Mouse (Mus musculus) kidney, adult 18-20 months (tissue): ENCODE measurements around the gene Tgif2.
"Not testable (repeated sequence)": the region's sequence is repeated elsewhere in the genome, so short reads cannot be mapped to it uniquely, and the experiment has no call there.

Experiments
- DNase-seq: peaks from one replicate; pipeline ENCODE4 v3.0.0; 2021

Gene Tgif2

DNA sequence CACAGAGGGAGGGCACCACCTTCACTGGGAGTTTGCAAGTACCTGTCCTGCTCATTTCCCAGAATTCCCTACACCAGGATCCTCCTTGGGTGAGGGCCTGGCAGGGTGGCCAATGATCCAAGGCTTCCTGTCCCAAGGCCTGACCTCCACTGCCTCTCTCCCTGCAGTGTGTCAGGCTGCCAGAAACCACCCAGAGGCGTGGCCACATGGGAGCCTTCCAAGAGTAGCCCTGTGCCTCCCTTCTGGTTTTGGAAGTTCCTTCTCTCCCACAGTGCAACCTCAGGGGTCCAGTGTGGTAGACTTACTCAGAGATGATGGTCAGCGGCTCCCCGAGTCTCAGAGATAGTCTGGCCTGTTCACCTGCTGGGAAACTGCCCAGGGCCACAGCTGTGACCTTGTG is 39.7 kb downstream of the Tgif2 start:
- DNase-seq = no peak

DNA sequence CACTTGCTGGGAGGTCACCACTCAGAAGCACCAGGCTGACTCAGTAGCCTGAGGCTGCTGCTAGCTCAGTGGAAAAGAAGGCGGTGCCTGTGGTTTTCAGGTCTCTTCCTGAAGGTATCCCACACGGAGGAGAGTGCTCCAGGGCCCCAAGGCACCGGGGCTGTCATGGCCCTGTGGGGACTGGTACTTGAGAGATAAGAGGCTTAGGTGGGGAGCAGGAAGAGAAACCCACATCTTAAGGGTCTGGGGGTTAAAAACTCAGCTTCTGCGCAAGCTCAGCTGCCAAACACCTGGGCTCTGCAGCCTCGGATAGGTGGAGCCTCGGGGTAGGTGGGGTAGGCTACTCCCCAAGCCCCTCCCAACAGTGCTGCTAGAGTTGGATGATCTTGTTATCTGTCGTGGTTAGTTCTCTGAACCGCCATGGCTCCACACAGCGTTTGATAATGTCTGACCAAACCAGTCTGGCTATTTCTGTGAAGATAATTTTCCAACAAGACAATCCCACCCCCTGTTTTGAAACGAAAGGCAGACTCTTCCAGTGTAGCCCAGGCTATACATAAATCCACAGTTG is 42.7 kb downstream of the Tgif2 start:
- no peak for DNase-seq

DNA sequence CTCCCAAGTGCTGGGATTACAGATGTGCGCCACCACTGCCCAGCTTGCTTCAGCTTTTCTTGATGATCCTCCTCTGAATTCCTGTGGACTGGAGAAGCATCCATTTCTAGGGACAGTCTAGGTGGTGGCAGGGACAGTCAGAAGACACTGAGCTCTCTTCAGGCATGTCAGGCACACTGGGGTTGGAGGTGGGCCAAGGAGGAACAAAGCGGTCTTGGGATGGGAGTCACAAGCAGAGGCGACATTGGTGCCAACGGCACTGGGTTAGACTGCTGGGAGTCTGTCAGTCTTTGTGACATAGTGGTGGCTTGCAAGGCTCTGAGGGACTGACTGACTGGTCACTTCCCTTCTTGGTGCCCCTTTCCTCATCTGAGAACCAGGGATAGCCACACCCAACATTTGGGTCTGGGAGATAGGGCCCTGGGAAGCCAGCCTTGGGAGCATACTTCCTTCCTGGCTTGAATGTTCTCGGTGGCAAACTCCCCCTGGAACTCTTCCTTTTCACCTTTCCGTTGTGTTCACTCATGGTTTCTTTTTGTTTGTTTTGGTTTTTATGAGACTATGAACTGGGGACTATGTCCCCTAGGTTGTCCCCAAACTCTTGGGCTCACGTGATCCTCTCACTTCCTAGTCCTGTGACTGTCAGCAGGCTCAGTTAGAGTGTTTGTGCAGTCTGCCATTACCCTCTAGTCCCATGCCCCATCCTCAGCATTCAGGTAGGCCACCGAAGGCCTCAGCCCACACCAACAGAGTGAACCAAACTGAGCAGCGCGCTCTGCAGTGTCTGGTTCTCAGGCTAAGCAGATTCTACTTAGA is 44.8 kb downstream of the Tgif2 start:
- DNase-seq = no peak

DNA sequence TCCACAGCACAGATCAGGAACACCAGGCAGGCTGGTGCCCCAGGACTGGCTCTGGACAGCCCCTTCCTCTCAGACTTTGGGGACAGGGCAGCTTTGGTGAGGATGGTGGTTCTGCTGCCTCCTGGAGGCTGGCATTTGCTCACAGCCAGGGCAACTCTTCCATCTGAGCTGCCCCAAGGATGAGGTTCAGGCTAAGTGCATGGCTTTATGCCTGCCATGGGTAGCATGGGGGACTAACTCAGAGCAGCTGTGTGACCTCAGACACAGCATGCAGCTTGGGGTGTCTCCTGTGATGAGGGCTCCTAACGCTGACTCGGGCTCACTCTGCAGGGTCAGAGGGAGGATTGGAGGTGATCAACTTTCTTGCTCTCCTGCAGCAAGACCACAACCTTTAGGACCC is 45.9 kb downstream of the Tgif2 start:
- DNase-seq = not testable (repeated sequence)

DNA sequence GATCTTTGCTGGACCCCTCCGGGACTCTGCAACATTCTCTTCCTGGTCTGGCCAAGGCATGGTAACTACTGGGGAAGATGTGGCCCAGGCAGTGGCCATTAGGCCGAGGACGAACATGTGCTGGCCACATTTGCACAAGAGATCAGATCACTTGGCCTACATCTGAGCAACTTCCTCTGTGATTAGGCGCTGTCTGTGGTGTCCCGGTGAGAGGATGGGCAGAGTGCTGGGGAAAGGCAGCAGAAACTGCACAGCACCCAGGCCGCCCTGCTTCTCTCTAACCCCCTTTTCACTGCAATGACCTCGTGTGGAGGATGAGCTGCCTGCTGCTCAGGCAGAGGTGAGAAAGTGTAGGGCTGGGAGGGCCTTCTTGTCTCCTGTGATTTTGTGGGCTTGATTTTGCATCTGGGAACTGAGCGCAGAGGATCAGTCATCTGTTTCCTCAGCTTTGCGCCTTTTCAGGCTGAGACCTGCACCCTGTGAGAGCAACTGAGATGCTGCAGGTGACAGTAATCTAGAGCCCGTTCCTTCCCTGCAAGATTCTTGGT is 46.4 kb downstream of the Tgif2 start:
- DNase-seq = no peak

DNA sequence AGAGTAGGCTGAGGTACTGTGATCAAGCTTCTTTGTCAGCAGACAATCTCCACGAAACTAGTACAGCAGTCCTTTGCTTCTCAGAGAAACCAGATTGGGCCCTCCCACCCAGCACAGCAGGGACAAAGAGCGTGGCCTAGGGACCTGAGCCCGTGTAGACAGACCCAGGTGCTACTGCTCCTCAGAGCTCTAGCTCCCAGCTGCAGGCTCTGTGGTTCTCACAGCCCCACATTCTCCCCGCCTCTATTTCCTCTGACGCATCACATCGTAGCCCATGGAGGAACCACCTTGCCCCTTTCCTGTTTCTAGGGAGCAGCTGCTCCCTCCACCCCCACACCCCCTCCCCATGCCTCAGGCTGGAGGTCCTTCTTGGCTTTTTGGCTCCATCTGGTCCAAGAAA is 47.2 kb downstream of the Tgif2 start, which contains the start of gene Sla2:
Gene Sla2, minus strand, starts transcription at position 176 of the 400 bp plus-strand sequence.
- DNase-seq = no peak

DNA sequence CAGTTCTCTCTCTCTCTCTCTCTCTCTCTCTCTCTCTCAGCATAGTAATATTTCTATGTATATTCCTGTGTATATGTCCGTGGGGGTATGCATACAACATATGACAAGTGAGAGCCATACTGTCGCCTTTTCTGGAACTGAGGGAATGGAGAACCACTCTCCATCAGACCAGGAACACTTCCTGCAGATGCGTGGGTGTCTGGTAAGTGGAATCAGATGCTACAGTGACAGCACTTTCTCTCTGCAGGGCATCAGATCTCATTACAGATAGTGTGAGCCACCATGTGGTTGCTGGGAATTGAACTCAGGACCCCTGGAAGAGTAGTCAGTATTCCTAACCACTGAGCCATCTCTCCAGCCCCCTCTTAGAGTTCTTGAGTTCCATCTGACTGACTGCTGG is 48.7 kb downstream of the Tgif2 start:
- no peak for DNase-seq

DNA sequence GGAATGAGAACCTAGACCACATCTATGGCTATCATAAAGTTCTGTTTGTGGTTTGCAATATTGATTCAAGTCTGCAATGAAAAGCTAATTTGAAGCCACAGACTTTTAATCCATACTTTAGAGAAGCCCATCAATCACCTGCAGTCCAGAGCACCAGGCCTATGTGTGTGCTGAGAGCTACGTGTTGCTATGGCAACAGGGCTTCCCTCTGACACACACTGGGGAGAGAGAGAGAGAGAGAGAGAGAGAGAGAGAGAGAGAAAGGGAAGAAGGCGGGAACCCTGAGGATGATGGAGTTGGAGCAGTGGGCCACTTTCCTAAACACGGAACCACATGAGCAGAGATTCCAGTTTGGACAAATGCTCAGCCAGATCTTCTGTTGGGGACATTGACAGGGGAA is 52.4 kb downstream of the Tgif2 start:
- no peak for DNase-seq

DNA sequence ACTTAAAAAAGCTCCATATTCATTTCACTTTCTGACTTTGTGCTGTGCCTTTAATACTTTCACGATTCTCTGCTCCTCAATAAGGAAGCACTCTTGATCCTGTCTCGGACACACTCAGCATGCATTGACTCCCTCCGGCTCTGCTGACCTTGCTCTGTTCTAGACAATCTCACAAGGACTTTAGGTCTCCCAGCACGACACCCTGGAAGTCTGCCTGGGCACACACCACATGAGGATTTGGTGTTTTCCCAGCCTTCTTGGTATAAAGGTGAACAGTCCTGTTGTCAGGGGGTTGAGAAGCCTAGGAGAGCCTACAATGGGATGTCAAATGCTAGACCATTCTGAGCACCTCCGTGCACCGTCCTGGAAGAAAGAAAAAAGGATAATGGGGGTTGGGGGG is 53.0 kb downstream of the Tgif2 start:
- DNase-seq = no peak

DNA sequence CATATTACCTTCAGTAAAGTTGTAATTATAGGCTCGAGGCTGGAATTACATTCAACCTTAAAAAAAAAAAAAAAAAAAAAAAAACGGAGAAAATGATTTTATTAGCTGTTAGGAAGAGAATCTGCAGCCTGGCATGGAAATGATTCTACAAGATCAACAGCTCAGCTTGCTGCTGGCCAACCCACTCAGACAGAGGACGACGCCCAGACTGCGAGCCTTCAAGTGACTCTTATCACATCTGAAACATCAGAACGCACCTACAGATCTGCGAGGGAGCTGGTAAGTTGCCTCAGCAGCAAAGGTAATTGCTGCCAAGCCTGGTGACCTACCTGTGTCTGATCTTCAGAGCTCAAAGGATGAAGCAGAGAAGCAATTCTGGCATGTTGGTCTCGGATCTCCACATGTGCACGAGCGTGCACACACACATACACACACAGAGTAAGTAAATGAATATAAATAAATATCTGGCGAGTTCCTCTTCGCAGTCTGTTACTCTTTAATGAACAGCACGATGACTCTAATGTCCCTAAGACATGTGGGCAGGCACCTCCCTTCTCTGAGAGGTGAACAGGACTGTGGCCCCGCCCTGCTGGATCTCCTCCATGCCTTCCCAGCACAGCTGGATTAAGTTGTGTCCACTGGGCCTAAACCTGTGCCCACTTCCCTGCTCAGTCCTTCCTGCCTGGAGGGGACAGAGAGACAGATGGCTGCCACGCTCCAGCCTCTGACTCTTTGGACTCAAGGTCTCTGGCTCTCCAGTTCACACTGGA is 54.9 kb downstream of the Tgif2 start:
- DNase-seq = peak; percentile 29

DNA sequence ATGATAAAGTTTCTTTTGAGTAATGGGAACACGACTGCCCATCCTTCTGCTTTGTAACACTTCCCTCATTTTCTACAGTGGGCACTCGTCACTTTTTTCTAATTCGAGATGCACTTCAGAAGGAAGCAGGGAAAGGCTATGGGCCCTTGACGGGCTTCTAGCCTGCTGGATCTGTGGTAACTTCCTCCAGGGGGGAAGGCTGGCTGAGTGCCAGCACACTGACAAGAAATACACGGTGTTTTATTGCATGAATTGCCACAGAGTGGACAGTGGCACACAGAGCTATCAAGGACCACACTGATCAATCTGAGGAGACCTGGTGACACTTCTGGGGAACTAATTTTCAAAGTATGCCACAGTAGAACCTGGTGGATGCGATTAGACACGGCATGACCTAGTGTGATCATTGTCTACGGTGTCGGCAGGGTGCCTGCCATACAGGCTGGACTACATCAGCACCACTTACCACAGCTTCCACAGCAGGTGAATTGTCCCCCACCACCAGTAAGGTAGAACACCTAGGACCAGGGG is 56.6 kb downstream of the Tgif2 start:
- DNase-seq = no peak

DNA sequence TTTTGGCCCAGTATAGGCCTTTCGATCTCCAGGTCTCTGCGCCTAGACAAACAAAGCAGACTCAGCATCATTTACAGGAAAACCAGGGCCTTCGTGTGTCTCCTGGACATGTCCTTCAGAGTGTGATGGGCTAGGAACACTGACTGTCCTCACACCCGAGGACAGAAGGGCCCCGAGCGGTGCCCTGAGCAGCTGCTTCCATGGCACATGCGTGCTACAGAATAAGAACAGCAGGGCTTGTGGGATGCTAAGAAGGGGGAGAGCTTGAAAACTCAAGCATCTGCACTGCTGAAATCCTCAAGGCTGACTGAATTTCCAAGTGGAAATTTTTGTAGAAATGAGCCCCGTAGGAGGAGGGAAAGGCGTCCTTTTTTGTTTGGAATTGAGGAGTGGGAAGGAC is 57.2 kb downstream of the Tgif2 start:
- DNase-seq = no peak

DNA sequence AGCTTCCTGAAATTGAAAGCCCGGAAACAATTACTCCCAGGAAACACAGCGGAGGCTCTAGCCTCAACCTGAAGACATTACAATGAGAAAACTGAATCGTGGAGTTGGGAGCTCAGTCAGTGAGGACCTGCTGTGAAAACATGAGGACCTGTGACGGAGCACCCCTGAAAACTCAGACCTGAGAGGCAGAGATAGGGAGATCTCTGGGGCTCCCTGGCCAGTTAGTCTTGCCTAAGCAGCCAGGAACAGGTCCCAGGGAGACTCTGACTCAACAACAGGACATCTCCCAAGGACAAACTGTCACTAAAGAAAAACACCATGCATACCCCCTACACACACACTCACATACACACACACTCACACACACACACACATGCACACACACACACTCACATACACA is 58.6 kb downstream of the Tgif2 start:
- no peak for DNase-seq

DNA sequence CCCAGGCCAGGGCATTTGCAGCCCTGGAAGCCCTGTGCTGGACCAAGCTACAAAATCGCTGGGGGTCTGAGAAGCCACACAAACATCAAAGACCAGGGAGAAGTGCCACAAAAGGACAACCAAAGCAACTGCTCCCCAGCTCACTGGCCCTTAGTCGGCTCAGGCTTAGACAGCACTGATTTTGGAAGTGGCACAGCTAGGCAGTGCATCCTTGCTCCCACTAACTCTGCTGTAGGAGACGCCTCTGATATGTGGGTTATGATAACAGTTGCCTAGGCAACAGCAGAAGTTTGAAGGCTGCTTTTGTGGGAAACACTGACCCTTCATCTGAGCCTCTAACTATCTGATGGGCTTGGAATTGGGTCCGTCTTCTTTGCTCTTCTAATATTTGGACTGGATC is 59.4 kb downstream of the Tgif2 start:
- DNase-seq = no peak

DNA sequence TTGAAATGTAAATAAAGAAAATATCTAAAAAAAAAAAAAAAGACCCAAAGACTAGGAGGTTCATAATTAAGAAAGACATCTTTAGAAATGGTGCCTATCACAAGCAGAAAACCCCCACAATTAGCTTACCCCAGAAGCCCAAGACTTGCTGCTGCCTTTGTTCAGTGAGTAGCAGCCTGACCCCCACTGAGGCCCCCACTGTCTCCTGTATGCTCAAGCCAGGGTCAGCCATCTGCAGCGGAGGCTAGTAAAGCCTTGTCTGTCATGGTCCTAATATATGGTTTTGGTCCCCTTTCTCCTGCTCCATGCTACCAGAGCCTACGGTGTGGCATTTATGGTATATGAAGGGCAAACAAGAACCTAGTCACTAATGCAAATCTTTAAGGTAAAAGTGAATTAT is 61.5 kb downstream of the Tgif2 start:
- DNase-seq = no peak

DNA sequence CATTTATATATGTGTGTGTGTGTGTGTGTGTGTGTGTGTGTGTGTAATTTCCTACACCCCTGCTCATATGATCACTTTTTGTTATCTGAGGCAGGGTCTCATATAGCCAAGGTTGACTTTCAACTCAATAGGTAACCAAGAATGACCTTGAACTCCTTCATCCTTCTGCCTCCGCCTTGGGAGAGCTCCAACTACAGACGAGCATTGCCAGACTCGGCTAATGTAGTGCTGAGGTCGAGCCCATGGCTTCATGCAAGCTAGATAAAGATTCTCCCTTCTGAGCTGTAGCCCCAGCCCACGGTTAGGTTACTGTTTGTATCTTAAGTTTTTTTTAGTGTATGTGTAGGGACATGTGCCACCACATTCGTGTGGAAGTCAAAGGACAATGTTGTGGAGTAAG is 62.1 kb downstream of the Tgif2 start:
- no peak for DNase-seq

DNA sequence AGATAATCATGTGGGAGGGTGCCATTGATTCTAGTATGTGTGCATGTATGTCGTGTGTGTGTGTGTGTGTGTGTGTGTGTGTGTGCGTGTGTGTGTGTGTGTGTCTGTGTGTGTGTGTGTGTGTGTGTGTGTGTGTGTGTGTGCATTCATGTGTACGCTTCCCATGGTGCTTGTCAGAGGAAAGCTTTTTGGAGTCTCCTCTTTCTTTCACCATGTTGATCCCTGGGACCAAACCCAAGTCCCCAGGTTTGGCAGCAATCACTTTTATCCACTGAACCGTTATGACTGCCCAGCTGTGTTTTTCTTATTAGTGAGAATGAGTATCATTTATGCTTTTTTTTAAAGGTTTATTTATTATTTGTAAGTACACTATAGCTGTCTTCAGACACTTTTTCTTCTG is 62.6 kb downstream of the Tgif2 start:
- not testable (repeated sequence) for DNase-seq

DNA sequence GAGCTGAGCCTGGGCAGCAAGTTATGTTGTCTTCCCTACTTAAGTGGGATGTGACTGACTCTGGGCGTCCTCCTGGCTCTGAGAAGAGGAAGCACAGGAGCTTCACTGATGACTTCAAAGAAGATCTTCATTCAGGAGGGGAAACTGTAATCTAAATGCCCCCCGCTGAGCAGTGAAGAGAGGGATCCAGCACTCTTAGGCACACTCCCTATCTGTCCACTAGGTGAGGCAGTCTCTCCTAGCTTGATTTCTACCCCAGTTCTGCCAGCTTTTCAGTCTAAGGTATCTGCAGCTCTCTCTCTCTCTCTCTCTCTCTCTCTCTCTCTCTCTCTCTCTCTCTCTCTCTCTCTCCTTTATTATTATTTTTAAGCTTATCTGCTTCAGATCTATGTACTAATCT is 63.6 kb downstream of the Tgif2 start:
- DNase-seq = no peak
